Mouse (Mus musculus) liver, embryonic 18 days (tissue): ENCODE data around the gene Grm2. TPM values are rescaled to one million over a fixed set of nuclear protein-coding genes. Genes with fewer than 3 reads are reported as not detected.

Source experiments
- polyA plus RNA-seq: library from polyadenylated mRNA; depleted of rRNA; stranded (reverse); fragments of >200 nt; gene quantifications from 2 replicates; pipeline ENCODE4 v1.2.3, GENCODE M21; 2012; rRNA removed

Grm2 gene
- not detected in 2 replicates for polyA plus RNA-seq

DNA sequence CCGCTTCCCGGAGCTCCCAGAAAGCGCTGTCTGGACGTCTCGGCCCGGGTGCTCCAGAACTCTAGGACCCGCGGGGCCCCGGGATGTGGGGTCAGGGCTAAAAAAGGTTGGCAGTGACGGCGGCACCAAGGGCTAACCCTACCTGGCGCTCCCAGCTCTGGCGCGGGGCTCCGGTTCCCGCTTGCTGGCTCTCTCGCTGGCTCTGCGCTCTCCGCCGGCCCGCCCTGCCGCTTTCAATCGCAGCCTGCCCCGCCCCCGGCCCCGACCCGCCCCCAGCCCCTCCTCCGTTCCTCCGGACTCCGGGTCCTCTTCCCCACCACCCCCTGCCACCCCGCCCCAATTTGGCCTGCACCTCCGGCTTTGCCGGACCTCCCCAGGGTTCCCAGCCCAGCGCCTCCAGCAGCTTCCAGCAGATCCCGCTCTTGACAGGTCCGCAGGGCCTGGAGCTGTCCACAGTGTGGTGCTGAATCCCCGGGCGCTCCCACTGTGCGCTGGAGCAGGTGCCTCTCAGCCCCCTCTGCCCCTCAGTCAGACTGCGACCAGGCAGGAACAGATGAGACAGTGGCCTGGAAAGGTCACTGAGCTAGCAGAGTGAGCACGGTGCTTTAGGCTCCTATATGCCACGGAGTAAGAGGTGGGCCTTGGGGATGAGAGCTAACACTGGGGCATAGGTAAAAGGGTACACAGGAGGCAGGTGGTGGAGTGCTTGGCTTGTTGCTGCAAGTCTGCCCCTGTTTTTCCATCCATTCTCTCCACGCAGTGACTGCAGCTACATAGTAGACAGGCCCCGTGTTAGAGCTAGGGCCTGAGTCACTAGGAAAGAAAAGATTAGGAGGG is at the start of gene Grm2:
Gene Grm2, minus strand, starts transcription at position 199 of the 837 bp plus-strand sequence.

DNA sequence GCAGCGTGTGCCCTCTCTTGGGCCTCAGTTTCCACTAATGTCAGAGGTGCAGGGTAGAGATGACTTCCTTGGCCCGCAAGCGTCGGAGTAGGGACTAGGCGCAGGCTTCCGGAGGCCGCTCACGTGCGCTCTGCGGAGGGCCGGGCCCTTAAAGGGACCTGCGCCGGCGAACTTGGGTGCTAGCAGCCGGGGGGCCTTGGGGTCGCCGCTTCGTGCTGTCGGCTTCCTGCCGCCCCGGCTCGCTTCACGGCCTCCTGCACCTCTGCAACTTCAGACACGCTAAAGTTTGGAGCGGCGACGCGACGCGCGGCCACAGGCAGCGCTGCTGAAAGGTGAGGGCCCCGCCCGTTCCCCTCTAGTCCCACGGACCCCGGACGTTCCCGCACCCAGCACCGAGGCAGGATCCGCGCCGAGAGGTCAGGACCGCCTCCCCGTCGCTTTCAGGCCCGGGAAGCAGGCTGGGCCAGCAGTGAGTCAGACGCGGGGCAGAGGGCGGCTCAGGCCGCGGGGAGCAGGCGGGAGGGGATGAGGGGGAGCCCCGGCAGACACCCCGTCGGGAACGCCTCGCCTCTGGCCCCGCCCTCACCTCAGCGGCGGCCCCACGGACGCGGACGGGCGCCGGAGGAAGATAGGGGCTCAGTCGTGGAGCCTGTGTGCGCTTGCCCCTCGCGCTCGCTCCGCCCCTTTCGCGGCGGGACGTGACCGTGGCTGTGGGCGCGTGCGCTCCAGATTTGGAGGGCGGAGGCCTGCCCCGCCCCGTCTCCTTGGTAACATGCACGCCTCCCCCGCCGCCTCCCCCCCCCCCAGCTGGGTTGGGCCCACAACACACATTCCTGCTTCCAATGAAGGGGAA is 29.6 kb upstream of the Grm2 start, which contains the start of gene Tex264:
Gene Tex264, minus strand, starts transcription at position 679 of the 853 bp plus-strand sequence.

DNA sequence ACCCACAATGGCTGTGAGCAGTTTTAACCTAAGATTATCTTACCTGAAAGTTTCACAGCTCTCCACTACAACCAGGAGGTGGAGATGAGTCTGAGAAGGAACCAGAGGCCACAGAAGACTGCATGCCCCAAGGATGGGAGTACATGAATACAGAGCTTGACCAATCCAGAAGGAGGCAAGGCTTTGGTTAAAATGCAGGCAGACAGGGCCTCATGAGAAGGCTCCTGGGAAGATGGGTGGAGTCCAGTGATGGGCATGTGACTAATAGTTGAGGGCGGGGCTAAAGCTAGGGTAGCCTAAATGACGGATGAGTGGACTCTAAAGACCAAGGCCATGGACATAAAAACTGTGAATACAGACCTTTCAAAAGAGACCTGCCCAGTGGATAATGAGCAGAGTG is 29.6 kb downstream of the Grm2 start, which contains the start of gene Iqcf6:
Gene Iqcf6, plus strand, starts transcription at position 301 of the 400 bp plus-strand sequence.

Other genes with a start within 250 kb of the Grm2 start
- gene Rpl29, start 226.6 kb downstream of the Grm2 start, polyA plus RNA-seq: 591 and 692 TPM in 2 replicates
- 13.8 and 13.9 TPM in 2 replicates for gene Acy1, start 217.8 kb downstream of the Grm2 start, polyA plus RNA-seq
- 40.9 and 44.3 TPM in 2 replicates for gene Abhd14b, start 208.6 kb downstream of the Grm2 start, polyA plus RNA-seq
- 22.0 and 23.5 TPM in 2 replicates for gene Abhd14a, start 208.4 kb downstream of the Grm2 start, polyA plus RNA-seq
- gene Pcbp4, start 202.8 kb downstream of the Grm2 start, polyA plus RNA-seq: 6.5 and 8.3 TPM in 2 replicates
- 0.03 TPM in 1 of 2 replicates, not detected in the other for gene Gpr62, start 190.1 kb downstream of the Grm2 start, polyA plus RNA-seq
- gene Rrp9, start 180.1 kb downstream of the Grm2 start, polyA plus RNA-seq: 11.6 and 12.3 TPM in 2 replicates
- gene Parp3, start 179.1 kb downstream of the Grm2 start, polyA plus RNA-seq: 2.6 and 2.9 TPM in 2 replicates
- gene Iqcf1, start 156.1 kb downstream of the Grm2 start, polyA plus RNA-seq: not detected in 2 replicates
- gene Iqcf5, start 141.5 kb downstream of the Grm2 start, polyA plus RNA-seq: 0.19 TPM in 1 of 2 replicates, not detected in the other
- gene Iqcf3, start 94.5 kb downstream of the Grm2 start, polyA plus RNA-seq: not detected in 2 replicates
- gene Iqcf4, start 85.1 kb downstream of the Grm2 start, polyA plus RNA-seq: not detected in 2 replicates
- gene Iqcf6, start 29.5 kb downstream of the Grm2 start, polyA plus RNA-seq: not detected in 2 replicates
- gene Tex264, start 29.8 kb upstream of the Grm2 start, polyA plus RNA-seq: 16.3 and 18.2 TPM in 2 replicates
- gene Rad54l2, start 133.1 kb upstream of the Grm2 start, polyA plus RNA-seq: 2.3 and 2.8 TPM in 2 replicates
- gene Dcaf1, start 165.8 kb upstream of the Grm2 start, polyA plus RNA-seq: 8.5 and 9.3 TPM in 2 replicates
- 3.4 TPM in 2 replicates for gene Rbm15b, start 231.3 kb upstream of the Grm2 start, polyA plus RNA-seq
- 55.3 and 70.2 TPM in 2 replicates for gene Manf, start 235.9 kb upstream of the Grm2 start, polyA plus RNA-seq